Mouse (Mus musculus) heart, embryonic 12.5 days (tissue): Measurements from ENCODE around the gene Il17f. TPM values are rescaled to one million over a fixed set of nuclear protein-coding genes. Genes with fewer than 3 reads are reported as not detected.
"Not testable (repeated sequence)": the region's sequence is repeated elsewhere in the genome, so short reads cannot be mapped to it uniquely, and the experiment has no call there.

Source experiments
- ATAC-seq: fragments of 200-750 bp; cut with Nextera tagmentation; 2 replicates; pipeline ENCODE4 v1.8.0; 2017; ENCODE audit warnings: moderate TSS enrichment, moderate library complexity; ENCODE audit not compliant: insufficient number of reproducible peaks, low FRiP score
- H3K27ac ChIP-seq: fragments of 300-500 bp; sonication (generic); 2 replicates; pipeline ENCODE4 v1.5.1; 2016; ENCODE audit warnings: mild to moderate bottlenecking, moderate library complexity; ENCODE audit not compliant: poor library complexity, severe bottlenecking
- H3K27me3 ChIP-seq: fragments of 300-500 bp; sonication (generic); replicated peaks from 2 replicates; pipeline ENCODE4 v1.6.1; 2016; ENCODE audit warnings: mild to moderate bottlenecking, moderate library complexity
- H3K36me3 ChIP-seq: fragments of 300-500 bp; sonication (generic); 2 replicates; pipeline ENCODE4 v1.6.1; 2016; ENCODE audit warnings: mild to moderate bottlenecking, moderate library complexity
- H3K4me1 ChIP-seq: fragments of 300-500 bp; sonication (generic); replicated peaks from 2 replicates; pipeline ENCODE4 v1.6.1; 2016; ENCODE audit warnings: mild to moderate bottlenecking
- H3K4me2 ChIP-seq: fragments of 300-500 bp; sonication (generic); 2 replicates; pipeline ENCODE4 v1.6.1; 2016; ENCODE audit warnings: mild to moderate bottlenecking, moderate library complexity
- H3K4me3 ChIP-seq: fragments of 300-500 bp; sonication (generic); 2 replicates; pipeline ENCODE4 v1.5.1; 2016; ENCODE audit warnings: mild to moderate bottlenecking
- H3K9ac ChIP-seq: fragments of 300-500 bp; sonication (generic); 2 replicates; pipeline ENCODE4 v1.6.1; 2016; ENCODE audit warnings: mild to moderate bottlenecking, moderate library complexity
- H3K9me3 ChIP-seq: fragments of 300-500 bp; sonication (generic); replicated peaks from 2 replicates; pipeline ENCODE4 v1.6.1; 2016; ENCODE audit warnings: mild to moderate bottlenecking, moderate library complexity
- WGBS: fragments of 180-500 bp; shearing (Covaris S2); methylation state at CpG from one replicate; pipeline ENCODE4 v1.1.7; 2016; 5-methylcytosine and 5-hydroxymethylcytosine counted together
- polyA plus RNA-seq: library from polyadenylated mRNA; unstranded; fragments of >200 nt; fragmentation: Nextera tagmentation; extraction: Ambion mirVana; gene quantifications from 2 replicates; pipeline ENCODE4 v1.2.1, GENCODE M21; 2016

Gene Il17f
- polyA plus RNA-seq: 0.15 TPM in 1 of 2 replicates, not detected in the other

DNA sequence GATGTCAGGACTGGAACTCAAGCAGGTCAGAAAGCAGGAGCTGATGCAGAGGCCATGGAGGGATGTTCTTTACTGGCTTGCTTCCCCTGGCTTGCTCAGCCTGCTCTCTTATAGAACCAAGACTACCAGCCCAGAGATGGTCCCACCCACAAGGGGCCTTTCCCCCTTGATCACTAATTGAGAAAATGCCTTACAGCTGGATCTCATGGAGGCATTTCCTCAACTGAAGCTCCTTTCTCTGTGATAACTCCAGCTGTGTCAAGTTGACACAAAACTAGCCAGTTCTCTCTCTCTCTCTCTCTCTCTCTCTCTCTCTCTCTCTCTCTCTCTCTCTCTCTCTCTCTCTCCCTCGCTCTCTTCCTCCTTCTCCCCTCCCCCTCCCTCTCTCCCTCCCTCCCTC is at the start of gene Il17f:
Gene Il17f, minus strand, starts transcription at position 101 of the 400 bp plus-strand sequence.
- not testable (repeated sequence) for H3K27me3 ChIP-seq, H3K4me1 ChIP-seq, H3K27ac ChIP-seq, H3K9ac ChIP-seq, H3K36me3 ChIP-seq, H3K4me3 ChIP-seq, H3K9me3 ChIP-seq, H3K4me2 ChIP-seq, ATAC-seq
- no CpG with 5 or more reads among the region's 1 CpGs for WGBS

DNA sequence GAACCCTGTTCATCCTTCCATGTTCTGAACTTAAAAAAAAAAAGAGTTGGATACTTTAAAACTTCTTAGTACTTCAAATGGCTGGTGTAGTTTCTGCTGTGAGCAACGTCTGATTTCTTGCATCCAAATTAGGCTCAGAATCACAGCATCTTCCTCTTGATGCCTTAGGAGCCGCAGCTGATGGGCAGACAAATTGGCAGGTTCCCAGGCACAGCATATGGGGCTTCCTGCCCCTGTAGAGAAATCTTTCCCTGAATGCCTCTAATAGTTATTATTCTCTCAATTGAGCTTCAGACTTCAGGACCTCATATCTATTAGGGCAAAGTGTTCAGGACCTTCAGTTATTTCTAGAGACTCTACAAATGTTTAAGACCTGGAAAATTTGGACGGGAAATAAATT is 49.5 kb upstream of the Il17f start:
- ATAC-seq: no peak
- Histone ChIP-seq H3K27ac (no peak overlapping the region), H3K4me1 (peaks cover 5% of the 10 kb centered on the region; the same call in 1 of the 2 replicates), H3K9ac (no peak overlapping the region), H3K4me3 (no peak overlapping the region), H3K9me3 (peaks cover 6% of the 10 kb centered on the region; the same call in 1 of the 2 replicates), H3K27me3 (no peaks in the 10 kb centered on the region), H3K4me2 (no peak overlapping the region), H3K36me3 (no peaks in the 10 kb centered on the region)
- WGBS: 66% methylated on average over 3 of the region's 3 CpGs

DNA sequence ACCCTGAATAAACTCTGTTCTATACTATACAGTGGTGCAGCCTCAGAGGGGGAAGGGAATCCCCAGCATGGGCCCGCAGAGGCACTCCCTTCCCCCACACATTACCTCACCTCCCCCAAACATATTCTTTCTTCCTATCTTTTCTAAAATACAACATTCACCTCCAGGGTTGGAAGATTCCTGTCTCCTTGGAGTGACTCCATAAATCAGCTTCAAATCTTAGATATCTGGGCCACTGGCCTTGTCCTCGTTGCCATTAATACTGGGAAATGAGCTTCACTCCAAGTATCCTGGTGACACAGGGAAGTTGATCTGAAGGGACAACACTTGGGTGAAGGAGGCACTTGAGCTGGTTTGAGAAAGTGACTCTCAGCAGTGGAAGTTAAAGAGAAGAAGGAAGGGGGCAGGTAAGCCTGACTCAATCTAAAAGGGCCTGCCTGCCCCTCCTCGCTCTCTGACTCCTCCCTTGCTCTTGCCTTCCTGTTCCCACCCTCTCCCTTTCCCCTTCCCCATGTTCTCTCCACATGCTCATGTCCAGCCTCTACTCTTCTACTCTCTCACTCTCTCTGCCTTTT is 46.2 kb upstream of the Il17f start:
- 75% methylated on average over 3 of the region's 3 CpGs for WGBS
- Histone ChIP-seq H3K4me2 (no peak overlapping the region), H3K9ac (no peak overlapping the region), H3K27ac (no peak overlapping the region), H3K36me3 (no peaks in the 10 kb centered on the region), H3K4me1 (no peaks in the 10 kb centered on the region), H3K9me3 (peaks cover 5% of the 10 kb centered on the region; the same call in 1 of the 2 replicates), H3K4me3 (no peak overlapping the region), H3K27me3 (no peaks in the 10 kb centered on the region)
- no peak for ATAC-seq

DNA sequence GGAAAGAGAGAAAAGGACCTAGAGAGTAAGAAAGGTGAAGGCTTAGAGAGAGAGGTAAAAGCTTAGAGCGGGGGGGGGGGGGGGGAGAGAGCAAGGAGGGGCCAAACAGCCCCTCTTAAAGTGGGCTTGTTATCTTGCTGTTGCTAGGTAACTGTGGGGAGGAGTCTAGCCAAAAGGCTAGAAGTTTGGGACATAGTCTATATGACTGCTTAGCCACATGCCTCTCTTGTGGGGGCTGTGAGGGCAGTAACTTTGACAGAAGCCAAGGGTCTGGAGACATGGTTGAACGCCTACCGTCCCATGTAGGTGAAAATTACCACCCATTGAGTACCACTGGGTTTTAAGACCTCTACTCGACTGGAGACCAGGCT is 42.7 kb upstream of the Il17f start:
- H3K4me3 ChIP-seq: no peak overlapping the region
- H3K27me3 ChIP-seq: no peaks in the 10 kb centered on the region
- no peaks in the 10 kb centered on the region for H3K4me1 ChIP-seq
- H3K36me3 ChIP-seq: no peaks in the 10 kb centered on the region
- WGBS: 61% methylated on average over 3 of the region's 4 CpGs
- no peak overlapping the region for H3K27ac ChIP-seq
- no peak for ATAC-seq
- no peaks in the 10 kb centered on the region for H3K9me3 ChIP-seq
- no peak overlapping the region for H3K4me2 ChIP-seq
- H3K9ac ChIP-seq: no peak overlapping the region

DNA sequence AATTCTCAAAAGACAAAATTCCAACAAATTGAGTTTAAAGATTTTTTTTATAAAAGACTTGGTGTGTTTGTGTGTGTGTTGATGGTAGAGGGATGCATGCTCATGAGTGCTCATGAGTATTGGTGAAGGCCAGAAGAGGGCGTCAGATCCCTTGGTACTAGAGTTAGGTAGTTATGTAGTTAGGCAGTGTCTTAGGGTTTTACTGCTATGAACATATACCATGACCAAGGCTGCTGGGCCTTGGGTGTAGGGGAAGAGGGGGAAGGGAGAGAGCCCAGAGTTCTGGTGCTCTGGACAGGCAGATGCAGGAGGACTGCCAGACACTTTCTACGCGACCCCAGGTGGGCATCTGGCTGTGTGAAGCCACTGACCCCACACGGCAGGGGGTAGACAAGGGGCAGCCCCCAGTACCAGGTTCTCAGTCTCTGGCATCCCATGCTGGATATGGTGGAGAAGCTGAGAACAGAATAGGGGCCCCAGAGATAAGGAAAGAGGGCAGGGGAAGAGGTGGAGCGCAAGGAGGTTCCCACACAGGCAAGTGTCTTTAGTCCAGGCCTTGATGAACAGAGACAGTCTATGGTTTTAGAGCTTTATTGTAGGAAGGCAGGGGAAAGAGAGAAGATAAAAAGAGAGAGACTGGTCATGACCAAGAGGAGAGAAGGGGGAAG is 42.2 kb upstream of the Il17f start:
- H3K9ac ChIP-seq: no peak overlapping the region
- no peak overlapping the region for H3K27ac ChIP-seq
- no peak overlapping the region for H3K4me2 ChIP-seq
- H3K9me3 ChIP-seq: no peaks in the 10 kb centered on the region
- WGBS: 55% methylated on average over 5 of the region's 5 CpGs
- H3K36me3 ChIP-seq: no peaks in the 10 kb centered on the region
- no peak overlapping the region for H3K4me3 ChIP-seq
- no peak for ATAC-seq
- no peaks in the 10 kb centered on the region for H3K4me1 ChIP-seq
- no peaks in the 10 kb centered on the region for H3K27me3 ChIP-seq

DNA sequence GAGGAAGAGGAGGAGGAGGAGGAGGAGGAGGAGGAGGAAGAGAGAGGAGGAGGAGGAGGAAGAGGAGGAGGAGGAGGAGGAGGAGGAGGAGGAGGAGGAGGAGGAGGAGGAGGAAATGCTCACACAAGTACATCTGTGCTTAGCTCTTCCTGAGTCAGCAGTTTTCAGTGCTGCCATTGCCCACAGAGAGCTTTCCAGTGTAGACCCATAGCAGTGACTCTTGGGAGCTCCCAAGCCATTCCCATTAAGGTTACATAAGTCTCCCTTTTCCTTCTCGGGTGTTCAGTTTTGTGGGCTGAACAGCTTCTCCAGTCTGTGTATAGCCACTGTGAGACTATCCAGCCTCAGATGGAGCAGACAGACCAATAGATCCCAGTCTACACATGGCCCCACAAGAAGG is 40.1 kb upstream of the Il17f start:
- 63% methylated on average over 1 of the region's 1 CpGs for WGBS
- H3K4me1 ChIP-seq: no peaks in the 10 kb centered on the region
- H3K27me3 ChIP-seq: no peaks in the 10 kb centered on the region
- H3K27ac ChIP-seq: no peak overlapping the region
- H3K9ac ChIP-seq: no peak overlapping the region
- H3K36me3 ChIP-seq: no peaks in the 10 kb centered on the region
- H3K4me2 ChIP-seq: no peak overlapping the region
- ATAC-seq: no peak
- no peak overlapping the region for H3K4me3 ChIP-seq
- no peaks in the 10 kb centered on the region for H3K9me3 ChIP-seq

DNA sequence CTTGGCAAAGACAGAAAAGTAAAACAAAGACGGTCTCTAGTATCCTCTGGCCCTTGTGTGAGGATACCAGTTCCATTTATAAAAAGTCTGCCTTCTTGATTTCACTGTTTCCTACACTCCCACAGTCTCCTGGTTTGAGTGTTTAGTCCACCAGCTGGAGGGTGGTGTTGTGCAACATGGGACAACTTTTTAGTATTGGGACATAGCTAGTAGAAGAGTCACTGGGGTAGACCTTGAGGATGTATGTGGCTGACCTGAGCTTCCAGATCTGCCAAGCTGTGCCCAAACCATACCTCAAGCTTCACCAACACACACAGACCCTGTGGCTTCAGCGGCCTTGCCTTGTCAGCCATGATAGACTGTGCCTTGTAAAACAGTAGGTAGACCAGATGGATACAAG is 37.6 kb upstream of the Il17f start:
- ATAC-seq: no peak
- no peaks in the 10 kb centered on the region for H3K4me1 ChIP-seq

DNA sequence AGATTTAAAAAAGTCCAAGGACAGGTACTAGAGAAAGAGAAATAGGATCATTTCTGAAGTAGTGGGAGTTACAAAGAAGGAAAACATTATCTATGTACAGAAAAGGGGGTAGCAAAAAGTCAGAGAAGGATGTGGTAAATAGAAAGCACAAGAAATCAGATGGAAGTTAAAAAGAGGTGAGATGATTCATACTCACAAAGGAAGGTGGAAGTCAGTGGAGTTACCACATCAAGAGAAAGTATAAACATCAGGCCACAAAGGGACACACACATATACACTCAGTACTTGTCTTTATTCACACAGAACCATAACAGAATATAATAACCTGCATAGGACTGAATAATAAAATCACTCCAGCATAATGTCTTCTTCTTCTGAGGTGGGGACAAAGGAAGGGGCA is 34.6 kb upstream of the Il17f start:
- H3K4me2 ChIP-seq: no peak overlapping the region
- no peaks in the 10 kb centered on the region for H3K9me3 ChIP-seq
- no peaks in the 10 kb centered on the region for H3K27me3 ChIP-seq
- no peak for ATAC-seq
- H3K9ac ChIP-seq: no peak overlapping the region
- H3K36me3 ChIP-seq: no peaks in the 10 kb centered on the region
- no peak overlapping the region for H3K27ac ChIP-seq
- no peak overlapping the region for H3K4me3 ChIP-seq
- H3K4me1 ChIP-seq: no peaks in the 10 kb centered on the region

More for the DNA sequence above, 37.6 kb upstream of the Il17f start:
- Histone ChIP-seq H3K4me3 (no peak overlapping the region), H3K4me2 (no peak overlapping the region), H3K27ac (no peak overlapping the region), H3K9ac (no peak overlapping the region), H3K9me3 (no peaks in the 10 kb centered on the region), H3K27me3 (no peaks in the 10 kb centered on the region), H3K36me3 (no peaks in the 10 kb centered on the region)
- WGBS: 75% methylated on average over 2 of the region's 2 CpGs

DNA sequence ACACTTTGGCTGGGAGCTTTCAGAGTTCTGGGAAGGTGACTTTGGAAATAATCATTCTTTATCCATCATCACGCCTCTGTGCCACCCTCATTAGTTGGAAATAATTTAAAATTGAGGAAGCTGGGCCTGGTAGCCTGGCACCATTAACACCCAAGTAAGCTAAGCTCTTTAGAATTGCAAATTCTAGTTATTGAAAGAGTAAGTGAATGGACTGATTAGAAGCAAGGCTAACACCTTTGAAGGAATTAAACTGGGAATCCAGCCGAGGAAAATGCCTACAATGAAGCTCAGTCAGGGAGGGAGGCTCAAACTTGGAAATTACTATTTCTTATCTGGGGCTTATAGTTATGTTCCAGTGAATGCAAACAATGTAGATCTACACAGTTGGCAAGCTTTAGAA is 33.5 kb upstream of the Il17f start:
- H3K4me1 ChIP-seq: no peaks in the 10 kb centered on the region
- H3K27me3 ChIP-seq: no peaks in the 10 kb centered on the region
- ATAC-seq: no peak
- H3K4me3 ChIP-seq: no peak overlapping the region
- H3K9ac ChIP-seq: no peak overlapping the region
- H3K27ac ChIP-seq: no peak overlapping the region
- H3K36me3 ChIP-seq: no peaks in the 10 kb centered on the region
- H3K9me3 ChIP-seq: no peaks in the 10 kb centered on the region
- H3K4me2 ChIP-seq: no peak overlapping the region
- 68% methylated on average over 2 of the region's 2 CpGs for WGBS

DNA sequence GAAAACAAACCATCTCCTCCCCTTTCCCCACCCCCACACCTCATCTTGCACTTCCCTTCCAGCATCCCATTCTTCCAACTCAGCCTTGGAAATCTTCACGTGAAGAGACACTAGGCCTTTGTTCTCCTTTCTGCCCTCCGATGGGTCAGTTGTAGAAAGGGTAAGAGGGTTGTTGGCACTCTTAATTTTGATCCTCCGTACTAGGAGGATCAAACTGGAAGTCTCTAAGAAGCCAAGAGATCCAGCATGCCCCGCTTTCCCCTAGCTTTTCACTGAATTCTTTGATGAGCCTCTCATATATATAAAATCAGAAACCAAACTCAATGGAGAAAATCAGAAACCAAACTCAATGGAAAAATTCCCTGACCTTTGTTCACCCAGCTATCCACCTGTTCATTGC is 33.1 kb upstream of the Il17f start:
- Histone ChIP-seq H3K4me2 (no peak overlapping the region), H3K9me3 (no peaks in the 10 kb centered on the region), H3K4me1 (peaks cover 3% of the 10 kb centered on the region), H3K27ac (no peak overlapping the region), H3K9ac (no peak overlapping the region), H3K27me3 (no peaks in the 10 kb centered on the region), H3K4me3 (no peak overlapping the region), H3K36me3 (no peaks in the 10 kb centered on the region)
- 57% methylated on average over 4 of the region's 4 CpGs for WGBS
- no peak for ATAC-seq

DNA sequence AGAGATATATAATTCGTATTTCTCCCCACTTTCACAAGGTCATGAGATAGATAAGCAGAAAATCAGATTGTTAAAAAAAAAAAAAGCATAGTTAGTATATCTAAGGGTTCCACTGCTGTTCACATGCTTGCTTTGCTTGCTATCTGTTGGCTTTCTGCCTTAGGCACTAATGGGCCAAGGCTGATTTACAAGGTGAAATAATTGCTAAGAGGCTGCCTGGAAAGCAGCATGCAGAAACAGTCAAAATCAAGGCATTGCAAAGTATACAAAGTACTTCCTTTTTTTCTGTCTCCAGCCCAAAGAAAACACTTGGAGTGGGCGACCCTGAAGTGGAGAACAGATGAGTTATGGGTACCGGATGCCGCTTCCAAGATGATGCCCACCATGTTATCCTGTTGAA is 30.5 kb upstream of the Il17f start:
- peaks cover 8% of the 10 kb centered on the region for H3K4me1 ChIP-seq
- H3K36me3 ChIP-seq: peaks cover 18% of the 10 kb centered on the region
- 71% methylated on average over 4 of the region's 4 CpGs for WGBS
- no peak overlapping the region for H3K4me3 ChIP-seq
- H3K27me3 ChIP-seq: no peaks in the 10 kb centered on the region
- no peaks in the 10 kb centered on the region for H3K9me3 ChIP-seq
- no peak overlapping the region for H3K9ac ChIP-seq
- no peak overlapping the region for H3K4me2 ChIP-seq
- no peak overlapping the region for H3K27ac ChIP-seq
- ATAC-seq: no peak
